Mouse (Mus musculus): ENCODE results near the gene Has3. TPM values are rescaled to one million over a fixed set of nuclear protein-coding genes. Genes with fewer than 3 reads are reported as not detected.
"Not testable (repeated sequence)": the region's sequence is repeated elsewhere in the genome, so short reads cannot be mapped to it uniquely, and the experiment has no call there.

Has3 gene
- total and polyA plus RNA-seq, 3 experiments = 0.66 TPM; not detected in 2

DNA sequence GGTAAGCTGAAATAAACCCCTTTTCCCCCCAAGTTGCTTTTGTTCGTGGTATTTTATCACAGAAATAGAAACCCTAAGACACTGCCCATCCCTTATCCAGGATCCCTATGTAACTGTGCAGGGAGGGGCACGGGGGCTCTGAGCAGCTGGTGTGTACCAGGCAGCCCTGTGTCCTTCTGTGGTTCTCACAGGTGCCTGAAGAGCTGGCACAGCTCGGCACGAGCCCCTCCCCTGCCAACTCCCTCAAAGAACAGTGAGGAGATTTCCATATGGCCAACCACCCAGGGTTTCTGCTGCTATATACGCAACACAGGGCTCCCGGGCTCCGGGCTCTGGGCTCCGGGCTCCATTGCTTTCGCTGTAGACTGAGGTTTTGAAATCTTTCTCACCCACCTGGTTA, 4.7 kb upstream of the Has3 start:
- Histone ChIP-seq H3K4me3 (ENCODE audit: low read depth, low read length) (no peak overlapping the region), H3K27me3 (ENCODE audit: insufficient read depth, low read length) (peaks cover 40% of the 10 kb centered on the region), H3K36me3 (replicated peaks) (no peaks in the 10 kb centered on the region), H3K4me1 (ENCODE audit: insufficient read depth, low read depth, low read length) (no peaks in the 10 kb centered on the region), H3K9me3 (replicated peaks) (no peaks in the 10 kb centered on the region)
- TF ChIP-seq CTCF (IDR thresholded peaks at IDR 0.05; ENCODE audit: low read depth, low read length) (no peak), GATA1 (IDR thresholded peaks at IDR 0.05; ENCODE audit: borderline replicate concordance, low read length) (no peak), POLR2AphosphoS5 (IDR thresholded peaks at IDR 0.05; ENCODE audit: insufficient replicate concordance, low read depth, low read length) (no peak), TAL1 (conservative IDR thresholded peaks at IDR 0.05; ENCODE audit: low read depth, low read length) (no peak), GATA2 (IDR thresholded peaks at IDR 0.05; ENCODE audit: borderline replicate concordance, low read depth, low read length) (no peak)
- ATAC-seq (ENCODE audit: extremely low read depth, insufficient number of reproducible peaks, low FRiP score, poor library complexity, severe bottlenecking) (no peak), DNase-seq (ENCODE audit: low spot score) (no peak)

DNA sequence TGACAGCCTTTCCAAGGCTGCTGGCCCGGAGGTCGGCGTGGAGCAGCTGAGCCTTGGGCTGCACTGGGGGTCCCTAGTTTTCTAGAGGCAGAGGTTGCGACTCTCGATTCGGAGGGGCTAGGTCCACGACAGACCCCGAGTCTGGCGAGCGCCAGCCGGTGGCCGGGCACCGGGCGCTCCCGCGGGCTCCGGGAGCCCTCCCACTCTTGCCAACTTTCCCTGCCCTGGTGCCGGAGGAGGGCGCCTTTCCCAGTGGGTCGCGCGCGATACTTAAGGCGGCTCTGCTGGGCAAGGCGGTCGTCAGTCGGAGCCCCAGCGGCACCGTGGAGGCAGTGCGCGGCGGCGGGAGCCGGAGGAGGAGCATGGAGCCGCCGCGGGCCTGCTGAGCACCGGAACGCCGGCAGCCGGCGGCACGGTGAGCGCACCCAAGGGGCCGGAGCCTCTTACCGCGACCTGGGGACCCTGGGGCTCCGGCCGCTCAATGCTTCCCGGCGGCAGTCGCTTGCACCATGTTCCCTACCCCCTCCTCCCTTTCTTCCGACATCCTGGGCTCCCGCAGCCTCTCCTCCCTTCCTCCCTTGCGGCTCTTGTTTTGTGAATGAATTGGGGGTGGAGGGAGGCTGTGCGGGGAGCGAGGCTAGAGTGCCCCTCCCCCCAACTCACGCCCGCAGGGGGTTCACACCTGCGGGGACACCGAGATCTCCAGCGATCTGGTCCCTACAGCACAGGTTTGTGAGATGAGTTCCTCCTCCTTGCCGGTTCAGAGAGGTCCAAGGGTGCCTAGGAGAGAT, 690 bp downstream of the Has3 start:
- H3K27me3 ChIP-seq (ENCODE audit: insufficient read depth, low read length) = peaks cover 57% of the 10 kb centered on the region
- no peaks in the 10 kb centered on the region for H3K9me3 ChIP-seq (replicated peaks)
- no peak for TF ChIP-seq GATA2 (IDR thresholded peaks at IDR 0.05; ENCODE audit: borderline replicate concordance, low read depth, low read length)
- no peak for TF ChIP-seq GATA1 (IDR thresholded peaks at IDR 0.05; ENCODE audit: borderline replicate concordance, low read length)
- no peak for TF ChIP-seq CTCF (IDR thresholded peaks at IDR 0.05; ENCODE audit: low read depth, low read length)
- no peak for TF ChIP-seq TAL1 (conservative IDR thresholded peaks at IDR 0.05; ENCODE audit: low read depth, low read length)
- TF ChIP-seq POLR2AphosphoS5 (IDR thresholded peaks at IDR 0.05; ENCODE audit: insufficient replicate concordance, low read depth, low read length) = no peak
- no peak overlapping the region for H3K4me3 ChIP-seq (ENCODE audit: low read depth, low read length)
- peaks cover 33% of the 10 kb centered on the region for H3K36me3 ChIP-seq (replicated peaks)
- DNase-seq (ENCODE audit: low spot score) (no peak), ATAC-seq (ENCODE audit: extremely low read depth, insufficient number of reproducible peaks, low FRiP score, poor library complexity, severe bottlenecking) (no peak)
- H3K4me1 ChIP-seq (ENCODE audit: insufficient read depth, low read depth, low read length) = no peaks in the 10 kb centered on the region

DNA sequence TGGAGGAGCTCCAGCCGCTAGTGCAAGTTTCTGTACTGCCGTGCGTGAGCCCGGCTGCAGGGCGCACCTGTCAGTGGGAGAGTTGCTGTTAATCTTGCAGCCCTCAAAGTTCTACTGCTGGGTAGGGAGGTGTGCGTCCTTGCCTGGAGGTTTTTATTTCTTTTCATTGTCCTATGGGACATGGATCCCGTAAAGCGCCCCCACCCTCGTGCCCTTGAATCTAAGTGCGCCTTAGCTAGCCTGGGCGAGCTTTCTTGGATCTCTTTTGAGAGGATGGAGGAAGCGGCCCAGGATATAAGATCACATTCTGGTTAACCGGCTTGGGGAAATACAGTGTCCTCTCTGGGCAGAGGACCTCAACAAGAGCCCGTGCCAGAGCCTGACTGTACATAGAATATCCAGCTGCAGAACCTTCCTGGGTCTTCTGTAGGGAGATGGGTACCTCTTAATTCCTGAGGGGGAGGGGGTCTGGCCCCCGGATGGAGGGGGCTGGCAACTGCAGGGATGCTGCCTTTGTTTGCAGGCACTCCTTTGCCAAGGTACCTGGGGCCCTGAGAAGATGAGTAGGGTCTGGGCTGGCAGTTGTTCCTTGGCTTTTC, 1.4 kb downstream of the Has3 start:
- no peak overlapping the region for H3K4me3 ChIP-seq (ENCODE audit: low read depth, low read length)
- no peak for ATAC-seq (ENCODE audit: extremely low read depth, insufficient number of reproducible peaks, low FRiP score, poor library complexity, severe bottlenecking)
- H3K27me3 ChIP-seq (ENCODE audit: insufficient read depth, low read length) = peaks cover 54% of the 10 kb centered on the region

DNA sequence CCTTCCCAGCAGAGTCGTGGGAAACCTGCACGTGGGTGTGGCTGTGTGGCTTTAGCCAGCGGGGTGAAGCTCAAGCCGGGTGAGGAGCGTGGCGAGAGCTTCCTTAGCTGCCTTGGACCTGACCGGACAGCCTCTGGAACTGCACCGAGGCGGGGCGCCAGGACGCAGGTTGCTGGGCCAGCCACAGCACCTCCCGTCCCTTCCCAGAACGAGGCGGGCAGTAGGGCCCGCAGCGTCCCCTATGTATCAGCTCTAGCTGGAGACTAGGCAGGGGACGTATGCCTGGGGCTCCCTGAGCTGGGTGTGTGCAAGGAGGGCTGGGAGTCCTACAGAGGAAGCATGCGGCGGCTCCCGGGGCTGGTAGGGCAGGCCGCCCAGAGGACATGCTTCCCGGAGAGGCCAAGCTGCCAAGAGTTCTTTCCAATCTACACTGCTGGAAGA, 1.9 kb downstream of the Has3 start:
- Histone ChIP-seq H3K9me3 (replicated peaks) (no peaks in the 10 kb centered on the region), H3K36me3 (replicated peaks) (peaks cover 45% of the 10 kb centered on the region), H3K4me3 (ENCODE audit: low read depth, low read length) (no peak overlapping the region), H3K27me3 (ENCODE audit: insufficient read depth, low read length) (peaks cover 54% of the 10 kb centered on the region), H3K4me1 (ENCODE audit: insufficient read depth, low read depth, low read length) (no peaks in the 10 kb centered on the region)
- DNase-seq (ENCODE audit: low spot score) (no peak), ATAC-seq (ENCODE audit: extremely low read depth, insufficient number of reproducible peaks, low FRiP score, poor library complexity, severe bottlenecking) (no peak)
- TF ChIP-seq CTCF (IDR thresholded peaks at IDR 0.05; ENCODE audit: low read depth, low read length) (no peak), POLR2AphosphoS5 (IDR thresholded peaks at IDR 0.05; ENCODE audit: insufficient replicate concordance, low read depth, low read length) (no peak), GATA1 (IDR thresholded peaks at IDR 0.05; ENCODE audit: borderline replicate concordance, low read length) (no peak), GATA2 (IDR thresholded peaks at IDR 0.05; ENCODE audit: borderline replicate concordance, low read depth, low read length) (no peak), TAL1 (conservative IDR thresholded peaks at IDR 0.05; ENCODE audit: low read depth, low read length) (no peak)

More for the DNA sequence above, 1.4 kb downstream of the Has3 start:
- no peak for DNase-seq (ENCODE audit: low spot score)
- TF ChIP-seq TAL1 (conservative IDR thresholded peaks at IDR 0.05; ENCODE audit: low read depth, low read length) = no peak
- no peak for TF ChIP-seq POLR2AphosphoS5 (IDR thresholded peaks at IDR 0.05; ENCODE audit: insufficient replicate concordance, low read depth, low read length)
- no peak for TF ChIP-seq GATA2 (IDR thresholded peaks at IDR 0.05; ENCODE audit: borderline replicate concordance, low read depth, low read length)
- no peak for TF ChIP-seq GATA1 (IDR thresholded peaks at IDR 0.05; ENCODE audit: borderline replicate concordance, low read length)
- TF ChIP-seq CTCF (IDR thresholded peaks at IDR 0.05; ENCODE audit: low read depth, low read length) = no peak
- peaks cover 39% of the 10 kb centered on the region for H3K36me3 ChIP-seq (replicated peaks)
- no peaks in the 10 kb centered on the region for H3K9me3 ChIP-seq (replicated peaks)
- H3K4me1 ChIP-seq (ENCODE audit: insufficient read depth, low read depth, low read length) = no peaks in the 10 kb centered on the region

DNA sequence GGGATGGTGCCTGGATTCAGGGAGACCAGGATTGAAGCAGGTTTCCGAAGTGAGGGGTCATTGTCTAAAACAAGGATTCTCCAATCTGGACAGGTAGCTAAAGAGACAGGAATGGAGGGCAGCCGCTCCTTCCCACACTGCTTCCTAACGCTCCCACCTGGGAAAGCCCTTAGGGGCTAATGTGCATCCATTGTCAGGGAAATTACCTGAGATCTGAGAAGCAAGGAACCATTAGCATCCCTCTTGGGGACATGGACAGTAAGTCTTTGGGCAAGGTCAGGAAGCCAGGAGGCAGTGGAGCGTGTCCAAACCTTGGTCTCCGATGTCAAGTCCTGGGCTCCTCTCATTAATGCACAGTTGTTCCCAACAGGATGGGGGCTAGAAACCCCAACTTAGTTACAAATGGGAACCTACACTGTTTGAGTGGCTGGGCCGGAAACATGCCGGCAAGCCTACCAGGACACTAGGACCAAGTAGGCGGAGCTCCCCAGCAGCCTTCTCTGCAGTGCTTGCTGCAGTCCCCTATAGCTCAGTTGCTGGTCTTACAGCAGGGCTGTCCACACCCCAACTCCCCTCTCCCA, 2.5 kb downstream of the Has3 start:
- Histone ChIP-seq H3K9me3 (replicated peaks) (no peaks in the 10 kb centered on the region), H3K4me1 (ENCODE audit: insufficient read depth, low read depth, low read length) (no peaks in the 10 kb centered on the region), H3K36me3 (replicated peaks) (peaks cover 51% of the 10 kb centered on the region), H3K4me3 (ENCODE audit: low read depth, low read length) (no peak overlapping the region), H3K27me3 (ENCODE audit: insufficient read depth, low read length) (peaks cover 48% of the 10 kb centered on the region)
- TF ChIP-seq POLR2AphosphoS5 (IDR thresholded peaks at IDR 0.05; ENCODE audit: insufficient replicate concordance, low read depth, low read length) (no peak), GATA1 (IDR thresholded peaks at IDR 0.05; ENCODE audit: borderline replicate concordance, low read length) (no peak), CTCF (IDR thresholded peaks at IDR 0.05; ENCODE audit: low read depth, low read length) (no peak), TAL1 (conservative IDR thresholded peaks at IDR 0.05; ENCODE audit: low read depth, low read length) (no peak), GATA2 (IDR thresholded peaks at IDR 0.05; ENCODE audit: borderline replicate concordance, low read depth, low read length) (no peak)
- DNase-seq (ENCODE audit: low spot score) (no peak), ATAC-seq (ENCODE audit: extremely low read depth, insufficient number of reproducible peaks, low FRiP score, poor library complexity, severe bottlenecking) (no peak)

DNA sequence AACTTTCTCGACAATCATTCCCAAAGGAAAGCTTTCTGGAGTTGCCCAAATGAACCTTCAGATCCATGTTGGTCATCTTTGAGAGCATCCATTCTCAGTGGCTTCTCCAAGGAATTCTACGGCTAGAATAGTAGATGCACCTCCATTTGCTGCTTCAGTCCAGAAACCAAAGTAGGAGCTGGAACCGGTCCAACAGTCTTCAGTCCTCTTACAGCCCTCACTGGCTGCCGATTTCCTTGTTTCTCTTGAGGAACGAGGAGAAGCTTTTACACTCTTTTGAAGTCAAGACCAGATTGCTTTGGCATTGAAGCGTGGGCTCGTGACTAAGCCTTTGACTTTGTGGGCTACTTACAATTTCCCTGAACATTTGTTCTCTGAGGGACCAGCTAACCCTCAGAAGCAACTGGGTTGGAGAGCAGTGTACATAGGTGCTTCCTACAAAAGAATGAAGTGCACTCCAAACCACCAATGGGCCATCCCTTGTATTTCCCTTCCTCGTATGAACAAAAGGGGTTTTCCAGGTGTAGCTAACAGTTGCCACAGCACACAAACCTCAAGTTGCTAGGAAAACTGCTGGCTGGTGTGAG, 10.2 kb downstream of the Has3 start:
- Histone ChIP-seq H3K27me3 (ENCODE audit: insufficient read depth, low read length) (no peaks in the 10 kb centered on the region), H3K9me3 (replicated peaks) (no peaks in the 10 kb centered on the region), H3K4me1 (ENCODE audit: insufficient read depth, low read depth, low read length) (no peaks in the 10 kb centered on the region), H3K36me3 (replicated peaks) (peaks cover 97% of the 10 kb centered on the region), H3K4me3 (ENCODE audit: low read depth, low read length) (no peak overlapping the region)
- TF ChIP-seq GATA2 (IDR thresholded peaks at IDR 0.05; ENCODE audit: borderline replicate concordance, low read depth, low read length) (no peak), CTCF (IDR thresholded peaks at IDR 0.05; ENCODE audit: low read depth, low read length) (no peak), POLR2AphosphoS5 (IDR thresholded peaks at IDR 0.05; ENCODE audit: insufficient replicate concordance, low read depth, low read length) (no peak), GATA1 (IDR thresholded peaks at IDR 0.05; ENCODE audit: borderline replicate concordance, low read length) (no peak), TAL1 (conservative IDR thresholded peaks at IDR 0.05; ENCODE audit: low read depth, low read length) (no peak)
- no peak for DNase-seq (ENCODE audit: low spot score)
- no peak for ATAC-seq (ENCODE audit: extremely low read depth, insufficient number of reproducible peaks, low FRiP score, poor library complexity, severe bottlenecking)

DNA sequence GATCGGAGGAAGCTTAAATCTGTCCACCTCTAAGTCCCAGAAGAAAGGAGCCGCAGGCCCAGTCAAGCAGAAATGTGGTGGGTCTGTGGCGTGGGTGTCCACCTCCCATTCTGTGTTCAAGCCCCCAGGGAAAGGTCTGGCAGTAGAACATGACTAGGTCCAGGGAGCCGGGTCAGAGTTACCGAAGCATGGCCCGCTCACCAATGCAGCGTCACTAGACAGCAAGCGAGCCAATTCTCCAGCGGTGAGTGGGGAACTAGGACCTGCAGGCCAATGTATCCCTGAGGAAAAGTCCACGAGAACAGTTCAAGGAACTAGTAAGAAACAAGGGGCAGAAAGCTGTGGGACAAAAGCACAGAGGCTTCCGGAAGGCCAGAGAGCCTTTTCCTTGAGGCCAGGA, 14.1 kb downstream of the Has3 start:
- H3K27me3 ChIP-seq (ENCODE audit: insufficient read depth, low read length); H3K9me3 ChIP-seq (replicated peaks); H3K4me3 ChIP-seq (ENCODE audit: low read depth, low read length); DNase-seq (ENCODE audit: low spot score); ATAC-seq (ENCODE audit: extremely low read depth, insufficient number of reproducible peaks, low FRiP score, poor library complexity, severe bottlenecking): not testable (repeated sequence)
- Histone ChIP-seq H3K36me3 (replicated peaks) (peaks cover 92% of the 10 kb centered on the region), H3K4me1 (ENCODE audit: insufficient read depth, low read depth, low read length) (peaks cover 12% of the 10 kb centered on the region)

DNA sequence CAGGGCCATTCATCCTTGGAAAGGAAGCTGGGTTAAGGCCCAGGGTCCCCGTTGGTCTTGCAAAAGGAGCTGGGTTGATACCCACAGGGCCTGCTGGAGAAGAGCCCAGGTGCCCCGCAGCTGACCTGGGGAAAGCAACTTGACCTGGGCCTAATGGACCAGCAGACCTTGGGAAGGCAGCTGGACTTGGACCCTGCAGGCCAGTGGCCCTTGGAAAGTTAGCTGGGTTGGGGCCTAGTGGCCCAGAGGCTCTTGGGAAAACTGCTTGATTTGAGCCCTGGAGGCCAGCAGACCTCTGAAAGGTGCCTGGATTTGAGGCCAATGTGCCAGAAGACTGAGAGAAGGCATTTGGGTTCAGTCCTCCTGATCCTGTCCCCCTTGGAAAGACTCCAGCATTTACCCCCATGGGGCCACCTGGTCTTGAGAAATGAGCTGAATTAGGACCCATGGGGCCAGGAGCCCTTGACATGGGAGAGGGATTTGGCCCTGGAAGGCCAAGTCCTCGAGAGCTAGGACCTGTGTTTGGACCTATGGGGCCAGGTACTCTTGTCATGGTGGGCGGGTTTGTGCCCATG, 14.9 kb downstream of the Has3 start:
- not testable (repeated sequence) for DNase-seq (ENCODE audit: low spot score); H3K27me3 ChIP-seq (ENCODE audit: insufficient read depth, low read length); ATAC-seq (ENCODE audit: extremely low read depth, insufficient number of reproducible peaks, low FRiP score, poor library complexity, severe bottlenecking); H3K4me3 ChIP-seq (ENCODE audit: low read depth, low read length); H3K9me3 ChIP-seq (replicated peaks)
- Histone ChIP-seq H3K4me1 (ENCODE audit: insufficient read depth, low read depth, low read length) (peaks cover 19% of the 10 kb centered on the region), H3K36me3 (replicated peaks) (peaks cover 92% of the 10 kb centered on the region)
